Mouse (Mus musculus): ENCODE measurements around the gene Cops4. TPM values are rescaled to one million over a fixed set of nuclear protein-coding genes. Genes with fewer than 3 reads are reported as not detected.

Cops4 gene
- polyA plus RNA-seq, 1 experiment from 2014 or later, result 92.4 TPM

- H3K4me1 ChIP-seq (ENCODE audit: insufficient read depth, low read depth, low read length), result no peaks in the 10 kb centered on the region
- H3K27me3 ChIP-seq (replicated peaks; ENCODE audit: insufficient read depth, low read length), result no peaks in the 10 kb centered on the region
- WGBS, result 87% methylated on average over 7 of the region's 7 CpGs
- DNase-seq (ENCODE audit: low spot score), result no peak
- no peaks in the 10 kb centered on the region for H3K9me3 ChIP-seq (ENCODE audit: low read length)
- ATAC-seq, result no peak
- H3K4me3 ChIP-seq (ENCODE audit: low read depth, low read length), result no peak overlapping the region
- H3K27ac ChIP-seq (ENCODE audit: low read length), result no peak overlapping the region
- H3K36me3 ChIP-seq (ENCODE audit: insufficient read depth, low read length), result peaks cover 3% of the 10 kb centered on the region; the same call in 1 of the 2 replicates
- H3K9ac ChIP-seq (replicated peaks; ENCODE audit: low read depth), result no peak overlapping the region
- TF ChIP-seq EP300 (IDR thresholded peaks at IDR 0.05) (no peak), CTCF (IDR thresholded peaks at IDR 0.05) (no peak)
- H3K4me2 ChIP-seq (replicated peaks; ENCODE audit: low read depth, low read length), result no peak overlapping the region
Measured at GRCm38 (mm10) chr5:100559357-100559756, 41.2 kb downstream of the Cops4 start.

GRCm38 (mm10) chr5:100562702-100563101 lies 44.6 kb downstream of the Cops4 start:
- DNase-seq (ENCODE audit: low spot score) (no peak), ATAC-seq (no peak)
- Histone ChIP-seq H3K4me1 (ENCODE audit: insufficient read depth, low read depth, low read length) (no peaks in the 10 kb centered on the region), H3K27ac (ENCODE audit: low read length) (no peak overlapping the region), H3K27me3 (replicated peaks; ENCODE audit: insufficient read depth, low read length) (no peaks in the 10 kb centered on the region), H3K4me2 (replicated peaks; ENCODE audit: low read depth, low read length) (no peak overlapping the region), H3K9ac (replicated peaks; ENCODE audit: low read depth) (no peak overlapping the region), H3K36me3 (ENCODE audit: insufficient read depth, low read length) (no peaks in the 10 kb centered on the region), H3K9me3 (ENCODE audit: low read length) (no peaks in the 10 kb centered on the region), H3K4me3 (ENCODE audit: low read depth, low read length) (no peak overlapping the region)
- WGBS, result 79% methylated on average over 9 of the region's 9 CpGs
- TF ChIP-seq CTCF (IDR thresholded peaks at IDR 0.05) (no peak), EP300 (IDR thresholded peaks at IDR 0.05) (no peak)

DNA sequence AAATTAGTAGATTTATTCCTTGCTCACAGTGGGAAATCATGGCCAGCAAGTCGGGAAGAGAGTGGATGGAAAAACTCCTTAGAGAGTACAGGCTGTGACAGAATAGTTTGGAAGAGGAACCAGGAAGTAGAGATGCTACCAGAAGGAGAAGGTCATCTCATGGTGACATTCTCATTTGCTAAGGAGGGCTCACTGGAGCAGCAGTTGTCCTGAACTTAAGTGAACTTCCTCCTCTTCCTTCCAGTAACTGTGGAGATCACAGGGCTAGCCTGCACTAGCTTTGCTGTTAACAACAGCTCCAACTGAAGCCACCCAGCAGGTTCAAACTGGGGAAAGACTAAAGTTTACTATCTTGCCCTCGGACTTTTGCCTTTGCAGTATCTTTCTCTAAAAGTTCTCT lies 48.7 kb downstream of the Cops4 start:
- Histone ChIP-seq H3K4me2 (replicated peaks; ENCODE audit: low read depth, low read length) (no peak overlapping the region), H3K4me1 (ENCODE audit: insufficient read depth, low read depth, low read length) (no peaks in the 10 kb centered on the region), H3K36me3 (ENCODE audit: insufficient read depth, low read length) (no peaks in the 10 kb centered on the region), H3K27me3 (replicated peaks; ENCODE audit: insufficient read depth, low read length) (no peaks in the 10 kb centered on the region), H3K27ac (ENCODE audit: low read length) (peak overlapping the region; percentile 73), H3K9me3 (ENCODE audit: low read length) (no peaks in the 10 kb centered on the region), H3K9ac (replicated peaks; ENCODE audit: low read depth) (no peak overlapping the region), H3K4me3 (ENCODE audit: low read depth, low read length) (no peak overlapping the region)
- no peak for TF ChIP-seq CTCF (IDR thresholded peaks at IDR 0.05)
- TF ChIP-seq EP300 (IDR thresholded peaks at IDR 0.05), result no peak
- DNase-seq (ENCODE audit: low spot score) (peak; percentile 32), ATAC-seq (peak; percentile 29; the same call in 1 of the 2 replicates)
- WGBS, result 74% methylated on average over 2 of the region's 2 CpGs

DNA sequence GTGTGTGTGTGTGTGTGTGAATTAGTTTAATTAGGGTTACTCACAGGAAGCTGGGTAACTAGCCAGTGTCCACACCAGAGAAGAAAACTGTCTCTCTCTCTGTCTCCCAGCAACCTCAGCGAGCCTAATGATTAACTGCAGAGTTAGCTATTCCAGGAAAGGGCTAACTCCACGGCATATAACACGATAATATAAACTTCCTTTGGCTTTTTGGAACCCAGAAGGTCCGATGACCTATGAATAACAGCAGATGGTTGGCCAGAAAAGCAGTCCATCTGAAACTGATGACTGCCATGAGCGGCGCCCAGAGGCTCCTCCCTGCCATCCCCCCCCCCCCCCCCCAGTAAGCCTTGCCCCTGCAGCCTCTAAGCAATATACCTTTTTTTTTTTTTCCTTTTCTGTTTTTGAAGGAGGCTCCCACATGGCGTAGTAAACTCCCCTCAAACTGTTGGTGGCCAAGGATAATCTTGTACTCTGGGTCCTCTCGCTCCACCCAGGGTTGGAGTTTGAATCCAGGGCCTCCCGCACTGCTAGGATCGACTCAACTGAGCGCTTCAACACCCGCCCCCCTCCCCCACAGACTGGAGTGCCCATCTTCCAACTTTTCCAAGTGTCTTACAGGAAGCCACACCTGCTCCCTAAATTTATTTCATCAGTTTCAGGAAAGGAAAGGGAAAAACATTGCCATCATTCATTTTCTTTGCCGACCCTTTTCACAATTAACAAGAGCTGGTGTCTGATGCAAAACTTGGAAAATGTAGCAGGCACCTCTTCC lies 49.3 kb downstream of the Cops4 start:
- TF ChIP-seq CTCF (IDR thresholded peaks at IDR 0.05) (no peak), EP300 (IDR thresholded peaks at IDR 0.05) (peak; percentile 21; the same call in 1 of the 2 replicates)
- 0 out of 2 replicates have a peak overlapping the region, but pooled peaks have one; percentile 3 for H3K4me2 ChIP-seq (replicated peaks; ENCODE audit: low read depth, low read length)
- no peaks in the 10 kb centered on the region for H3K27me3 ChIP-seq (replicated peaks; ENCODE audit: insufficient read depth, low read length)
- no peaks in the 10 kb centered on the region for H3K36me3 ChIP-seq (ENCODE audit: insufficient read depth, low read length)
- ATAC-seq (peak; percentile 87), DNase-seq (ENCODE audit: low spot score) (peak; percentile 88)
- no peaks in the 10 kb centered on the region for H3K9me3 ChIP-seq (ENCODE audit: low read length)
- H3K27ac ChIP-seq (ENCODE audit: low read length), result peak overlapping the region; percentile 73
- no peaks in the 10 kb centered on the region for H3K4me1 ChIP-seq (ENCODE audit: insufficient read depth, low read depth, low read length)
- H3K9ac ChIP-seq (replicated peaks; ENCODE audit: low read depth), result no peak overlapping the region
- 37% methylated on average over 13 of the region's 13 CpGs for WGBS
- H3K4me3 ChIP-seq (ENCODE audit: low read depth, low read length), result no peak overlapping the region

DNA sequence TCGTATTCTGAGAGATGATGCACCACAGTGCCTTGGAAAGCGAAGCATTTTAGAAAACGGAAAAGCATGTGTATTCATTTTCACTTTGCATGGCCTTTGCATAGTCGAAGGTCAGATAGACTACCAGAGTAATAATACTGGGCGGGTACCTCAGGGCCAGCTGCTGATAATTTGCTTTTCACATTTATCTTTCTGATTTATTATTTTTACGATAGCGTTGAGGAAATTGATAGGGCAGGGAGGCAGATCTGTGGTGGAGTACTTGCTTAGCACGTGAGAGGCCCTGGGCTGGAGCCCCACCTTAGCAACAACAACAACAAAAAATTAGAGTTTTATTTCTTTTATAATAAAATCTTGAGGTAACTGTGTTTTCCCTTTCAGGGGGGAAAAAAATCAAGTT lies 50.1 kb downstream of the Cops4 start:
- no peak overlapping the region for H3K4me2 ChIP-seq (replicated peaks; ENCODE audit: low read depth, low read length)
- H3K36me3 ChIP-seq (ENCODE audit: insufficient read depth, low read length), result no peaks in the 10 kb centered on the region
- no peaks in the 10 kb centered on the region for H3K9me3 ChIP-seq (ENCODE audit: low read length)
- H3K27ac ChIP-seq (ENCODE audit: low read length), result no peak overlapping the region
- H3K4me1 ChIP-seq (ENCODE audit: insufficient read depth, low read depth, low read length), result no peaks in the 10 kb centered on the region
- H3K27me3 ChIP-seq (replicated peaks; ENCODE audit: insufficient read depth, low read length), result no peaks in the 10 kb centered on the region
- no peak for DNase-seq (ENCODE audit: low spot score)
- H3K4me3 ChIP-seq (ENCODE audit: low read depth, low read length), result no peak overlapping the region
- TF ChIP-seq CTCF (IDR thresholded peaks at IDR 0.05), result no peak
- no peak for TF ChIP-seq EP300 (IDR thresholded peaks at IDR 0.05)
- no peak overlapping the region for H3K9ac ChIP-seq (replicated peaks; ENCODE audit: low read depth)
- 57% methylated on average over 8 of the region's 8 CpGs for WGBS
- no peak for ATAC-seq

GRCm38 (mm10) chr5:100568802-100569201 lies 50.7 kb downstream of the Cops4 start:
- Histone ChIP-seq H3K36me3 (ENCODE audit: insufficient read depth, low read length) (no peaks in the 10 kb centered on the region), H3K4me2 (replicated peaks; ENCODE audit: low read depth, low read length) (no peak overlapping the region), H3K9me3 (ENCODE audit: low read length) (no peaks in the 10 kb centered on the region), H3K27ac (ENCODE audit: low read length) (no peak overlapping the region), H3K4me3 (ENCODE audit: low read depth, low read length) (no peak overlapping the region), H3K4me1 (ENCODE audit: insufficient read depth, low read depth, low read length) (no peaks in the 10 kb centered on the region), H3K9ac (replicated peaks; ENCODE audit: low read depth) (no peak overlapping the region), H3K27me3 (replicated peaks; ENCODE audit: insufficient read depth, low read length) (no peaks in the 10 kb centered on the region)
- ATAC-seq (no peak), DNase-seq (ENCODE audit: low spot score) (no peak)
- TF ChIP-seq CTCF (IDR thresholded peaks at IDR 0.05) (no peak), EP300 (IDR thresholded peaks at IDR 0.05) (no peak)
- 73% methylated on average over 3 of the region's 3 CpGs for WGBS

All from lung, postnatal 0 days (tissue).